Mouse (Mus musculus): ENCODE data around the gene Pkn1.

Gene Pkn1

DNA sequence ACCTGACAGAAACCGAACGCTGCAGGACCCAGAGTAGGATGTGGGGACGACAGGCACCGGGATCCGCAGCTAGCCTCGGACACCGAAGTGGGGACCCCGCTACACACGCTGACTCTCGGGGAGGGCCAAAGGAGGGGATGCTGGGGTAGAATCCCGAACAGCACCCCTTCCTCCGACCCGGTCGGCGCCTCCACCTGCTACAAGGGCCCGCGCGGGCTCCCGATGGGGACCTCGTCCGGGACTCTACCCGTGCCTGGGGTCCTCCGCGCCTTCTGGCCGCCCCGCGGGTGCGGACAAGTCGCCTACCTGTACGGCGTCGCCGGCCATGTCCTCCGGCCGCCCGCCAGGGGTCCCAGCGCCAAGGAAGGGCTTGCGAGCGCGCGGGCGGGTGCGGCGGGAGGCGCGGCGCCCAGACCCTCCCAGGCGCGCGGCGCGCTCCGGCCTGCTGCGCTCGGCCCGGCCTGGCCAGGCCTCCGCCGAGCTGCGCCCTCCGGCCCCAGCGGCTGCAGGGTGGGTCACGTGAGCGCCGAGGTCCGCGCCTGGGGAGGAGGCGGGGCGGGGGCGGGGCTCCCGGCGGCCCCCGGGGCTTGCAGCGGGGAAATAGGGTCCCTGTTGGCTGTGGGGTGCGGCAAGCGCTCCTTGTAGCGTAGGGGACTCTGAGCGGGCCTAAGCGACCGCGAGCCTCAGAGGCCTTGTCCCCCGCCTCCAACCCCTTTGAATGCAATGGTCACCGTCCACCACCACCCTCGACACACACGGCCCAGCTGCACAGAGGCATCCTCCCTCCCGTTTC lies at the start of gene Pkn1:
TSS of gene Pkn1 (minus strand) at position 519 of the 793 bp plus-strand sequence.
- DNase-seq (ENCODE audit: low read depth, low spot score), result no peak

DNA sequence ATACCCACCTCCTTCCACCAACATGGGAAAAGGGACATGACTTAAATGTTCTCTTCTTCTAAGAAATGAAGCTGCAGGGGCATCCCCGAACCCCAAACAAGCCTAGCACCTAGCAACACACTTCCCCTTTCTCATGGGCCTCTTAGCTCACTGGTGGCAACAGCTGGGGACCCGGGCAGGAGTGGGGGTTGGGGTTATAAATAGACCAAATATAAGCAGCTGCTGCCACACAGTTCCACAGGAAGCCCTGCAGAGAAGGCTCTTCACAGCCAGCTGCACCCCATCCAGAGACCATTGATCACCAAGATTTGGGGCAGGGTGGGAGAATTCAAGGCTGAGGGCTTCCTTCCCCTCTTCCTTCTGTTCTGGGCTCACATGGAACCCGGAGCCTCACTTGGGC lies 49.7 kb upstream of the Pkn1 start:
- DNase-seq (ENCODE audit: low read depth, low spot score), result no peak

DNA sequence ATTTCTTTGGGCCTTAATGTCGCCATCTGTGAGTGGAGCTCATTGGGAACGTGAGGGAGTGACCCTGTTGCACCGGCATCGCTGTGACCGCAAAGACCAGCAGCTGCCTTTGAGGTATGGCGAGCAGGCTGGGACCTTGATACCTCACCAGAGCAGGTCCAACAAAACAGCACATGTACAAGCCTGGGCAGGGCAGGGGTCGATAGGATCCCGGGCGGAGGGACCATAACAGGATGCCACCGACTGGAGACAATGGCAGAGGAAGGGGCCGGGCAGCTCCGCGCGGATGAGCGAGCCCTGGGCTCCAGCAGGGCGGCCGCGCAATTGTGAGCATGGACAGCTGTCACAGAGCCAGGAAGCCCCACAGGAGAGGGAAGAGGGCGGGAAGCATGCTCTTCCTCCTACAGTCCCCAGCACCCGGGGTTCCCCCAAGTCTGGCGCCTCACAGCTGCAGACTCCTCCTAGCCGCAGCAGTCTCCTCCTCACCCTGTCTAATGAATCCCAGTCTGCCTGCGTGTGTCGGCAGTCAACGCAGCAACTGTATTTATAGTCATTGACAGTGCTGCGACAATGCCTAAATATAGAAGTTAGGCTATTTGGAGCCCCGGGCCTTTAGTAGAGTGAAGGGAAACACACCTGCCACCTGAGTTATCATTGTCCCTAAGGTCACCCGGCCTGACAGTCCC lies 48.8 kb upstream of the Pkn1 start:
- DNase-seq (ENCODE audit: low read depth, low spot score), result no peak

DNA sequence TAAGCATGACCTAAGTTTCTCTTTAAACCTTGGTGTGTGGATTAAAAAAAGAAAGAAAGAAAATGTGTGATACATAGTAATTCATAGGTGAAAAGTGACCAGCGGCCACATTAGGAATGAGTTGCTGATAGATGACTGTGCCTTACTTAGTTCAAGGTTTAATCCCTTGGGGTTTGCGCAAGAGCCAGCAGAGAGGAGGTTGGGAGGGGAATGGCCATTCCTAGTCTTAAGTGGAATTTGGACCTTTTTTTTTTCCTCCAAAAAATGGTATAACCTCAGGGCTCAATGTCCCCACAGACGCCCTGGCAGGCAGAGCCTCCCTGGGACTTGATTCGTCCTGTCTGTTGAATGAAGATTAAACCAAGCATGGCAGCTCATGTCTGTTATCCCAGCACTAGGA lies 45.1 kb upstream of the Pkn1 start:
- DNase-seq (ENCODE audit: low read depth, low spot score), result no peak

DNA sequence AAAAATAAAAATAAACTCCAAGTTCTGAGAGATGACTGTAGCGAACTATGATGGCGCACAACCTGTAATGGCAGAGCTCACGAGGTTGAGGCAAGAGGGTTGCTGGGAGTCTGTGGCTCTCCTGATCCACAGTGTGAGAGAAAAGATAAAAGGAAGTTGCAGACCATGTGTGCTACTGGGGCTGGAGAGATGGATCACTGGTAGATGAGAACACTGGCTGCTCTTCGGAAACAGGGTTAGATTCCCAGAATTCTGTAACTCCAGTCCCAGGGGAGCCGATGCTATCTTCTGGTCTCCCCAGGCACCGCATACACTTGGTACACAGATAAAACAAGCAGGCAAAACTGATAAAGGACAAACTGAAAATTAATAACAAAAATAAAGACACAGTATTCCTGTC lies 44.0 kb upstream of the Pkn1 start:
- DNase-seq (ENCODE audit: low read depth, low spot score), result no peak

DNA sequence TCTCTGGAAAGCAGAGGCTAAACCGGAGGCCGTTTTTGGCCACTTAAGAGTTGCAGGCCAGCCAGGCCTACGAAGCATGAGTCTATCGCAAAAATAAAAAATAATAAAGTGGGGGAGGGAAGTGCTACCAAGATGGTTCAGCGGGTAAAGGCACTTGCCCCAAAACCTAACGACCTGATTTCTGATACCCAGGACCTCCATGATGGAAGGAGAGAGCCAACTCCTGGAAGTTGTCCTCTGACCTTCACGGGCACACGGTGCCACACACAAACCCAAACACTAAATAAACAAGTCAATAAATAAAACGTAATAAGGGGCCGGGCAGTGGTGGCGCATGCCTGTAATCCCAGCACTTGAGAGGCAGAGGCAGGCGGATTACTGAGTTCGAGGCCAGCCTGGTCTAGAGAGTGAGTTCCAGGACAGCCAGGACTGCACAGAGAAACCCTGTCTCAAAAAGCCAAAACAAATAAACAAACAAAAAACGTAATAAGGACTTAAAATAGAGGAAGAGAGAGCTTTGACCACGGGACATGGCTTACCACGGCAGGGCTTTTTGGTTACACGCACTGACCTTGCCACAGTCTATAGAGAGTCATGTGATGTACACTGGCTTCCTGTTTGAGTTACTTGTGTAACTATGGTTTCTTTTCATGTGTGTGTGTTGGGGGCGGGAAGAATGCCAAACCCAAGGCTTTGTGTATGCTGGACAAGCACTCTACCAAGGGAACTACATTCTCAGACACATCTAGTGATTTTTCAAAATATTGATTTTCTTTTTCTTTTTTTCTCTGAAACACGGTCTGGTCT lies 43.1 kb upstream of the Pkn1 start:
- DNase-seq (ENCODE audit: low read depth, low spot score), result no peak

DNA sequence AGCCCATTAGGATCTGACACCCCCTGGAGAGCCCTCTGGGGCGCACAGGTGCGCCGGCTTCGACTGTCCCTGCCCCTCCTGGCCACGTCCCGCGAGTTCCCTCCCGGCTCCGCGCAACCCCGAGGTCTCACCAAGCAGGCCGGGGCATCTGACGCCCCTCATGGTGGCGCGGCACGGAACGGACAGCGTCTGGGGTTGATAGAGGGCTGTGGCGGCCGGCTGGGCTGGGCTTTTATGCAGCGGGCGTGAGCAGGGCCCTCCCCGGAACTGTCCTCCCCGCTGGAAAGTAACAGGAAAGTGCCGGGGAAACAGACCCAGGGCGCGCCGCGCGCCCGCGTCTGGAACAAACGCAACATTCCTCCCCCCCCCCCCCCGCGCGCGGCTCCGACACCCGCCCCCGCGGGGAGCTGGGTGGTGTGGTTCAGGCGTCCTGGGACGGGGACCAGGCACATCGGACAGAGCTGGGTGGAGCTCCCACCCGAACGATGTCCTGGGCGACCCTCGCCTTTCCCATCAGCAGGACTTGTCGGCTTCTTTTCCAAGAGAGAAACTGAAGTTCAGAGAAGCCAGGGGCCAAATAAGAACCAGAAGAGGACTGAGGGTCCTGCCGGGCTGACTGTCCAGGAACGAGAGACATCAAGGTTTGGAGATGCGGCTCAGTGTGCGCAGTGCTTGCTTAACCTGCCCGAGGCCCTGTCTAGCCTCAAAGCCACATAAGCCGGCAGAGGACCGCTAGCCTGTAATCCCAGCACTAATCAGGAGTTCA lies 42.2 kb upstream of the Pkn1 start, which contains the start of gene Adgre5:
TSS of gene Adgre5 (minus strand) at position 351 of the 766 bp plus-strand sequence.
- DNase-seq (ENCODE audit: low read depth, low spot score), result no peak

DNA sequence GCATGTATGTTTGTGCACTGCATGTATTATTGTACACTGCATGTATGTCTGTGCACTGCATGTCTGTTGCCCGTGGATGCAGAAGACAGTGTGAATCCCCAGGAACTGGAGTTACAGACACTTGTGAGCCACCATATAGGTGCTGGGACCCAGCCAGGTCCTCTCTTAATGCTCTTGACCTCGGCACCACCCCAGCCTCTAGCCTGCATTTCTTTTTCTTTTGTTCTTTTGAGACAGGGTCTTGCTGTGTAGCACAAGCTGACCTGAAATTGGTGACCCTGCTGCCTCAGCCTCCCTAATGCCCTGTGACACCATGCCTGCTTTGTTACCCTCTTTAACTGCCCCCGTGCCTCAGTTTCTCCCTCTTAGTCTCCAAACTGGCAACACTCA lies 41.6 kb upstream of the Pkn1 start:
- no peak for DNase-seq (ENCODE audit: low read depth, low spot score)

DNA sequence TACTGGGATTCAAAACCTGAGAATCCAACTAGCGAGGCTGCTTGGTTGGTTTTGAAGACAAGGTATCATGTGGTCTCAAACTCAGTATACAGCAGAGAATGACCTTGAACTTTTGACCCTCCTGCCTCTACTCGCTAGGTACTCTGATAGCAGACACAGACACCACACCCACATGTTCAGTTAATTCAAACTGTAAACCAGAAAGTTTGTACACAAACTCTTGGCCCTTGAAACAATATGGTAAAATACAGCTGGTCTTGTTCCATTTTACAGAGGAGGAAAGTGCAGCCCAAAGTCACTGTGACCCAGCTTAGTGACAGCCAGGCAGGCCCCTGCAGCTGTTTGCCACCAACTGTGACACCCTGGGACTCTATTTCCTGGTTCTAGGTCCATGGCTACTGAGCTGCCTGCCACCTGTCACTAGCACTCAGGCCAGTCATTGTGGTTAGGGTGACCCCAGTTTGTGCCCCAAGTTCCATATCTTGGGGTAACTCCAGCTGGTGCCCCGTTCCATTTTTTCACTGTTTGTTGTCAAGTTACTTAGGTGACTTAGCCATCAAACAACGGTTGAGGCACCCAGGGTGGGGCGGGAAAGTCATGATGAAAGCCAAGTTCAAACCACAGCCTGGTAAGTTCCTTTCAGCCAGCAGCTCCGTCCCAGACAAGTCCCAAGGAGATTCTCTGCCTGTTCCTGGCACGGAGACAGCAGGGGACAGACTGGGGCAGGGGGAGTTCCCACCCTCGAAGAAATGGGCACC lies 40.9 kb upstream of the Pkn1 start:
- DNase-seq (ENCODE audit: low read depth, low spot score), result no peak

DNA sequence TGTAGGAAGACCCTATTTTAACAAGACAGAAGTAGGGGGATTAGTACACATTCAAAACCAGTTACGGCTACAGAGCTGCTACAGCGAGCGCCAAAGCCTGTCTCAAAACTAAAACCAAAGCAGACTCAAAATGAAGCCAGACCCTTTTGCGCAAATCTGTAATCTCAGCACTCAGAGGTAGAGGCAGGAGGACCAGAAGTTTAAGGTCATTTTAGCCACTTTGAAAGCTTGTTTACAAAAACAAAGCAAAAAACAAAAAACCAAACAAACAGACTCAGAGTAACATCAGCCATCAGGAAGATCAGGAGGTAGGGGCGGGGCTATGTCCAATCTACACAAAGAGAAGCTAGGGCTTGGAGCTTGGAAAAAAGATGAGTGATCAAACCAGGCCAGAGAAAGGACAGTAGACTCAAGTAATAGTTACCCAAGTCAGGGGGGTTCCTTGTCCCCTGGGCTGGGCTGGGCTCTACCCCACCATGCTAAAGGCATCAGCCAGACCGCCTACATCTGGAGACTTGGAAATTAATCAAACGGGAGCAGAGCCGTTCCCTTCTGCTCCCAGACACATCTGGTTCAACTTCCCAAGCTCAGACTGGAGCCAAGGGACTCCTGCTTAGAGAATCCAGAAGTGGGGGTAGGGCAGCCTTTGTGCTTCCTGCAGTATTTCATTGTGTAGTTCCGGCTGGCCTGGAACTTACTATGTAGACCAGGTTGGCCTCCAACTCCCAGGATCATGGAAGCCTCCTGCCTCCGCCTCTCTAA lies 40.2 kb upstream of the Pkn1 start:
- no peak for DNase-seq (ENCODE audit: low read depth, low spot score)

DNA sequence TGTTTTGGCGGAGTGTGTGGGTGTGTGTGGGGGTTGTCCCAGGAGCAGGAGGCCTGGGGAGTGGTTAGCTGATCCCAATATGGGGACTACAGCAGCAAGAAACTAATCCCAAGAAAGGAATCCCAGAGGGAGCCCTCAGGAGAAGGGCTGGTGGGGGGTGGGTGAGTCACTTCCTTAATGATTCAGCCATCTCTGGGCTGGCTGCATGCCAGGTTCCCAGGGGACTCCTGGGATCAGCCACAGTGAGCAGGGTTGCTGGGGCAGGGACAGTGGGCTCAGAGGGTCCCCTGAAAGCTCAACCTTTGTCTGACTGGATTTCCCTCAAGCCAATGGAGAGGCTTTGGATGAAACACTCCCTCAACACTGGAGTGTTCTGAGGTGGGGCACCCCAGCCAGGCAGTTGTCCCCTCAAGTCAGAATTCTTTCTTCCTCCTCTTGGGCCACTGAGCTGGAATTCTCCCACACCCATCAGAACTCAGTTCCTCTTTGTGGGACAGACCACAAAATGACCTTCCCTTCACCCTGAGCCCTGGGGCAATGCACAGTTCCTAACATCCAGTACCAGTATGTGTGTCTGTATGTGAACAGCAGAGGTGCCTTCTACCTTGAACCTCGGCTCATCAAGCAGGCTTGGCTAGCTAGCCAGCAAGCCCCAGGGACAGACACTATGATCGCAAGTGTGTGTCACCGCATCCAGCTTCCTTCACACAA lies 39.0 kb upstream of the Pkn1 start:
- no peak for DNase-seq (ENCODE audit: low read depth, low spot score)

DNA sequence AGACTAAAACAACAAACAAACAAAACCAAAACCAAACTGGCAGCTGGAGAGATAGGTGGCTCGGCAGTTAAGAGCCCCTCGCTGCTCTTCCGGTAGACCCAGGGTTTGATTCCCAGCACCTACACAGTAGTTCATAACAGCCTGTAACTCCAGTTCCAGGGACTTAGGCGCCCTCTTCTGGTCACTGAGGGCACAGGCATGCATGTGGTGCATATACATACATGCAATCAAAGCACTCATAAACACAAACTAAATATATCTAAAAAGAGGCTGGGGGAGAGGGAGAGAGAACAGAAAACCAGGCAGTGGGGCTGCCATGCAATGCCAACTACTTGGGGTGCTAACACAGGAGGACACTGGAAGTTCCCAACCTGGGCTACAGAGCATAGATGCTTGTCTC lies 38.4 kb upstream of the Pkn1 start:
- no peak for DNase-seq (ENCODE audit: low read depth, low spot score)

DNA sequence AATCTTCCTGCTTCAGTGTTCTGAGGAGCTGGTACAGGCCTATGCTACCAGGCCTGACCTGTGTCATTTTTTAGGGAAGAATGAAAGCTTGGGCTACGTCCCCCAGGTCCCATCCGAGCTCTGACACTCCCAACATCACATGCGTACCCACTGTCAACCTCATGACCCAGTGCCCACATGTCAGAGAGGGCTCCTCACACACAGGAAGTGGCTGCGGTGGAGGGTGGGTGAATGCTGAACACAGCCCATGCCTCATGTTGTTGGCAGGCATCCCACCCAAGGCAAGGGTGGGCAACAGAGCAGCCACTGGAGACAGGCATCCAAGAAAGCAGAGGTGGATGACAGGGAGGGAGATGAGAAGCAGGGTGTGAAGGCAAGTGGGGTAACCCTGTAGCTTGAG lies 37.7 kb upstream of the Pkn1 start:
- DNase-seq (ENCODE audit: low read depth, low spot score), result no peak

DNA sequence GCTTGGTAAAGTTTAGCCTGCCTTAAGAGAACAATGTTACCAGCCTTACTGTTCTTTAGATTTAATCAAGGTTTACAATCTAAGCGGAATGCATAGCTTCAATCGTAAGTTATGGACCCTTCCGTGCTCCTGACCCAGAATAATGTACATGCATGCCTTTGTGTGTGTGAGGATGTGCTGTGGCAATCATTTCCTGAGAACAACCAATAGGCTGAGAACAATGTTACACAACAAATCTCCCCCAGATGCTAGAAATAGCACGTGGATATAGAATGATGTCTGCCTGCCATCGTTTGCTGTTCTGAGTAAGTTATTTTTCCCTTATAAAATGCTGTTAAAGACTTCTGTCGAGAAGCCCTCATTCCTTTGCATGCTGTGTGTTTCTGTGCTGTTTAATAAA lies 33.9 kb upstream of the Pkn1 start:
- no peak for DNase-seq (ENCODE audit: low read depth, low spot score)

DNA sequence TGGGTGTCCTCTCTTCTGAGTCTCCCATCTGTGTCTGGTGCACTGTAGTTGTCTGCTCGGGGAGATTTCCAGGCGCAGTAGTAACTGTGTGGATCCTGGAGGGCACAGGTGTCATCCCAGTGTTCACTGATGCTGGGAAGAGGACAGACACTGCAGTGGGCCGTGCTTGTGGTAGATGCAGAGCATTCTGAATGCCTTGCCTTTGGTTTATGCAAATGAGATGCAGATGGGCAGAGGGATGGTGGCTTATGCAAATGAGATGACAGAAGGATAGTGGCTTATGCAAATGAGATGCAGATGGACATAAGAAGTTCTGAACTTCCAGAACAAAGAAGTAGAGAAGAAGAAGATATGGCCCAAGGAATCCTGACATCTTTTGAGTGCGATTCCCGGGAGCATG lies 32.9 kb upstream of the Pkn1 start:
- DNase-seq (ENCODE audit: low read depth, low spot score), result no peak

DNA sequence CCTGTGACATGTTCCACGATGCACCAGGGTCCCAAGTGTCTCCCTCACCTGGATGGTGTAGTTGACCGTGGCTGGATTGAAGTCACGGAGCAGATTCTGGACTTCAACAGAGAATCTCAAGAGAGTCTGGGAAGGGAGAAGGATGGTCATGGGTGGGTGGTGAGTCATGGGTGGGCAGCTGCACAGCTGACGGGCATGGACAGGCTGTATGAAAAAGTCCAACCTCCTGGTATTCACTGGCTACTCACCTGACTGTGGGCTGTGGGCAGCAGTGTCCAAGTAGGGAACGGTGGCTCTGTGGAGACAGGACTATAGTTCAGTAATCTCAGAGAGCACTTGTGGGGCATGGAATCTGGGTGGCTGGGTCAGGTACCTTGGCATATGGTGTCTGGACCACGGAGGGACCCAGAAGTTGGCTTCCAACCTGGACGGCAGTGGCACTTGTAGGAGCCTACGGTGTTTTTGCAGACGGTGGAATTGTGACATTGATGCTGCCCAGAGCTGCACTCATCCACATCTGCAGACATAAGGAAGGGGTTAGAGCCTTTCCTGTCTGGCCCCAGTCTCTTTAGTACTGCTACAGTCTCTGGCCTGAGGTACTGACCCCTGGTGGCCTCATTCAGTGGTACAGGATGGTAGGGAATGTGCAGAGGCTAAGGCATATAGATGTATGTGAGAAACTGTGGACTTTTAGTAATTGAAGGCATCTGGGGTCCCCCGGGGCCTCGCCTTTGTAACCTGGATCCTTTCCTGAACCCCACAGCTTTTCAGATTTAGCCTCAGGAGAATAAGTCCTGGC lies 30.2 kb upstream of the Pkn1 start:
- no peak for DNase-seq (ENCODE audit: low read depth, low spot score)

DNA sequence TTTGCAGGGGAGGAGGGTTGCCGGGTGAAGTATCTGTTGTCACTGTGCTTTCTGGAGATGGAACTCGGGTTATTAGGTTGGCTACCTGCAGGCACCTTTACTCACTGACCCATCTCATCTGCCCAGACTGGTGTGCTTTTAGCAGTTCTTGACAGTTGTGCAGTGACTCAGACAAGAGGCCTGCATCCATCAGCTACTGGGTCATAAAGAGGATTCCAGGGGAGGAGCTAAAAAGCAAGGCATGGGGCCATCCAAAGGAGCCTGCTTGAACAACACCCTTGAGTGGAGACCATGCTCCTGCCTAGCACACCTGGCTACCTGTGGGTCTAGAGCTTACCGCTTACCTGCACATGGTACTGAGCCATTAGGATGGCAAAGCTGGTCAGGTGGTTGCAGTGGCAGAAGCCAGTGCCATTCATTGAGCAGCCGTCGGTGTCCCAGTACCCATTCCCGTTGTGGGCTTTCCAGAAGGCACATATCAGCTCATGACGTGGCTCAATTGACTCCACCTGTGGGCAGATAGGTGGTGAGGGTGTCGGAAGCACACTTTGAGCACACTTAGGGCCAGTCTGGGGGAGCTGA lies 26.6 kb upstream of the Pkn1 start:
- no peak for DNase-seq (ENCODE audit: low read depth, low spot score)

DNA sequence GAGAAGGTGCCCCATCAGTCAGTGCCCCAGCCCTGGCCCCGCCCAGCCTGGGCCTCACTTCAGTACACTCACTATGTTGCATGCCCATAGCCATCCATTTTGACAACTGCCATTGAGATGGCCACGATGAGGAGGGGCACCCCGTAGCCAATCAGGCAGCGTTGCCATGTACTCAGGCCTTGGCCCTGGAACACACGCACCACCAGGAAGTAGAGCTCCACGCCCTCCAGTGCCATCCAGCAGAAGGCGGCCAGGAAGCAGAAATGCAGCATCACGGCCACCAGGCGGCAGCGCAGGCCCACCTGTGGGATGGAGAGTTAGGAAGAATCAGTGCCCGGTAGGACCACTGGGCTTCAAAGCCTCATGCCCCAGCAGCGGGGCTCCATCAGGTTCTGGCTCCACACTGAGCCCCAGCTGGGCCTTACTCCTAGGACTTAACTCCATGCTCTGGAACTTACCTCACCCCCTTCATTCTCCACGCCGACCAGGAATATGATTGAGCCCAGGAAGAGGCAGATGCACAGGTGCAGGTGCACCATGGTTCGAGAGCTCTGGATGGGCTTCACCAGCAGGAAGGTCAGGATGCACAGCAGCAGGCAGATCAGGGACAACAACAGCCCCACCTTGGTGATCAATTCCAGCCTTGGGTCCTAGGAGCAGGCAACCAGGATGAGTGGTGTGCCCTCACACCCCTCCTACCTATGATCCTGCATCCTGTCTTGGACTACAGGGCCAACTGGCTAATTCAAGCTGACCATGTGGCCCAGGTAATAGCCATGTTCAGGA lies 25.9 kb upstream of the Pkn1 start:
- no peak for DNase-seq (ENCODE audit: low read depth, low spot score)
